Mouse (Mus musculus): ENCODE measurements at regions not wholly inside any gene's neighbourhood (a gene's known extent, or its start where the extent isn't known, plus 50 kb on each side); places are given as distances from the start of the nearest gene placed in this dataset.
A peak's percentile ranks its signal among the peaks of the same experiment; 100 is the strongest.

- peak in 1 of 2 experiments; percentile 26 for DNase-seq
Observed at GRCm38 (mm10) chr4:142772751-142773455, 439.9 kb downstream of the Prdm2 start.

- DNase-seq, result no peak
Observed at GRCm38 (mm10) chr4:142771520-142772150, 441.2 kb downstream of the Prdm2 start.

GRCm38 (mm10) chr4:142770177-142770576, 442.6 kb downstream of the Prdm2 start:
- DNase-seq, result no peak

GRCm38 (mm10) chr4:142767665-142768064, 445.1 kb downstream of the Prdm2 start:
- no peak for DNase-seq

- no peak for DNase-seq
Observed at GRCm38 (mm10) chr4:142761577-142761976, 451.2 kb downstream of the Prdm2 start.

- DNase-seq, result no peak
Observed at GRCm38 (mm10) chr4:142758102-142758501, 454.7 kb downstream of the Prdm2 start.

- peak in 1 of 2 experiments; percentile 33 for DNase-seq
Observed at GRCm38 (mm10) chr4:142756332-142756731, 456.5 kb downstream of the Prdm2 start.

GRCm38 (mm10) chr4:142749918-142750317, 462.9 kb downstream of the Prdm2 start:
- no peak for DNase-seq

GRCm38 (mm10) chr4:142723554-142723907, 484.3 kb upstream of the Kazn start:
- no peak for DNase-seq

GRCm38 (mm10) chr4:142722845-142723553, 483.8 kb upstream of the Kazn start:
- DNase-seq, result no peak

GRCm38 (mm10) chr4:142701606-142702005, 462.4 kb upstream of the Kazn start:
- no peak for DNase-seq

GRCm38 (mm10) chr4:142694926-142695325, 455.7 kb upstream of the Kazn start:
- no peak for DNase-seq

- no peak for DNase-seq
Observed at GRCm38 (mm10) chr4:142688241-142688640, 449.0 kb upstream of the Kazn start.

- DNase-seq, result peak in 1 of 2 experiments; percentile 15
Observed at GRCm38 (mm10) chr4:142677426-142677825, 438.2 kb upstream of the Kazn start.

GRCm38 (mm10) chr4:142674641-142675465, 435.7 kb upstream of the Kazn start:
- DNase-seq, result peak; percentile 6 to 41

GRCm38 (mm10) chr4:142671872-142672458, 432.8 kb upstream of the Kazn start:
- peak; percentile 29 to 50 for DNase-seq

GRCm38 (mm10) chr4:142664781-142665180, 425.6 kb upstream of the Kazn start:
- no peak for DNase-seq

- DNase-seq, result peak in 1 of 2 experiments; percentile 6
Observed at GRCm38 (mm10) chr4:142658156-142658555, 419.0 kb upstream of the Kazn start.

GRCm38 (mm10) chr4:142641069-142641468, 401.9 kb upstream of the Kazn start:
- no peak for DNase-seq

- DNase-seq, result no peak
Observed at GRCm38 (mm10) chr4:142639340-142639733, 400.1 kb upstream of the Kazn start.

- DNase-seq, result no peak
Observed at GRCm38 (mm10) chr4:142638733-142639339, 399.6 kb upstream of the Kazn start.

GRCm38 (mm10) chr4:142638057-142638456, 398.9 kb upstream of the Kazn start:
- no peak for DNase-seq

All from lung, postnatal 4 days (tissue).